Mouse (Mus musculus) megakaryocyte, embryonic 14.5 days (primary cell): ENCODE results near the gene Atf4. TPM values are rescaled to one million over a fixed set of nuclear protein-coding genes. Genes with fewer than 3 reads are reported as not detected.

Experiments used
- H3K27me3 ChIP-seq: replicated peaks from 2 replicates; pipeline ENCODE3; 2012; ENCODE audit warnings: inconsistent platforms
- H3K36me3 ChIP-seq: replicated peaks from 2 replicates; pipeline ENCODE3; 2012; ENCODE audit warnings: low read length, inconsistent platforms, mixed read lengths
- H3K4me1 ChIP-seq: 2 replicates; pipeline ENCODE4 v1.6.1; 2012; ENCODE audit warnings: inconsistent platforms
- H3K4me3 ChIP-seq: replicated peaks from 2 replicates; pipeline ENCODE3; 2012; ENCODE audit warnings: moderate library complexity, mild to moderate bottlenecking, inconsistent platforms
- H3K9me3 ChIP-seq: 2 replicates; pipeline ENCODE4 v1.6.1; 2012; ENCODE audit warnings: inconsistent platforms
- FLI1 ChIP-seq: IDR thresholded peaks from 2 replicates; pipeline ENCODE4 v1.6.1; 2012; ENCODE audit warnings: low read length, inconsistent platforms, mixed read lengths
- GATA1 ChIP-seq: IDR thresholded peaks from 3 replicates; pipeline ENCODE4 v1.6.1; 2012; ENCODE audit warnings: mixed read lengths, low read length, inconsistent platforms, borderline replicate concordance
- polyA plus RNA-seq: library from polyadenylated mRNA; stranded (reverse); fragments of >175 nt; gene quantifications from 2 replicates; pipeline ENCODE4 v1.2.3, GENCODE M21; 2012; ENCODE audit warnings: low replicate concordance; ENCODE audit not compliant: insufficient read depth

Atf4 gene
- polyA plus RNA-seq, 1 experiment: 483 TPM

DNA sequence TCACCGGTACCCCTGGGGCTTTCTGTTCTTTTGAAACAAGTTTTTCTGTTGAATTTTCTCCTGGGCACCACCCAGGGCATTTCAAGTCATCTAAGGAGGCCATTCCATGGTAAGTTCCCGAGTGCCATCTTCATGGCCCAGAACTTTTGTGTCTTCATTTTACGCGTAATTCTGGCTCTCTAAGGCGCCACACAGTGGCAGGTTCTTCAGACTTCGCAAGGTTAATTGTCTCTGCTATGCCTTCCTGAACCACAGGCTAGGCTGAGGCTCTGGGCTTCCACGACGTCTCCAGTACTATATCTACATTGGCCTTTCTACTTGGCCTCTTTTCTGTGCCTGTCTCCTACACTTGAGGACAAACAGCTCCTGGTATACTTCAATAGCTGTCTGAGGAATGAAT, 34.0 kb upstream of the Atf4 start:
- TF ChIP-seq GATA1 (no peak), FLI1 (no peak)
- no peaks in the 10 kb centered on the region for H3K36me3 ChIP-seq
- H3K4me1 ChIP-seq: peaks cover 42% of the 10 kb centered on the region
- no peak overlapping the region for H3K4me3 ChIP-seq
- no peaks in the 10 kb centered on the region for H3K9me3 ChIP-seq
- no peaks in the 10 kb centered on the region for H3K27me3 ChIP-seq

DNA sequence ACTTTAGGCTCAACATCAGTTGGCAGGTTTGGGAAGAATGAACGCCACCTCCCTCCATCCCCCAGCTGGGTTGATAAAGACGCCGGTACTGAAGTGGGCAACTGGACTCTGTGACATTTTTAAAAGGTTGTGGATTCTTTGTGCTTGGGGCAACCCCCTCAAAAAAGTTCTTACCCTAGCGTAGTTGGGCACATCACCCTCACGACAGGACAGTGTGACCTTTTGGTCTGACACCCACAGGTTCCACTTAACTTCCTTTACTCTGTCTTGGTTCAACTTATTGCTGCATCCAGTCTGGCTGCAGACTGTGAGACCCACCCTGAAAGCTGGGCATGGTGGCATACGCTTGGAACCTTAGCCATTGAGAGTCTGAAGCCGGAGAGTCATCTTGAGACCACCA, 31.2 kb upstream of the Atf4 start:
- Histone ChIP-seq H3K36me3 (no peaks in the 10 kb centered on the region), H3K4me1 (peaks cover 38% of the 10 kb centered on the region), H3K4me3 (no peak overlapping the region), H3K9me3 (no peaks in the 10 kb centered on the region), H3K27me3 (peaks cover 2% of the 10 kb centered on the region)
- TF ChIP-seq FLI1: no peak
- TF ChIP-seq GATA1: no peak

DNA sequence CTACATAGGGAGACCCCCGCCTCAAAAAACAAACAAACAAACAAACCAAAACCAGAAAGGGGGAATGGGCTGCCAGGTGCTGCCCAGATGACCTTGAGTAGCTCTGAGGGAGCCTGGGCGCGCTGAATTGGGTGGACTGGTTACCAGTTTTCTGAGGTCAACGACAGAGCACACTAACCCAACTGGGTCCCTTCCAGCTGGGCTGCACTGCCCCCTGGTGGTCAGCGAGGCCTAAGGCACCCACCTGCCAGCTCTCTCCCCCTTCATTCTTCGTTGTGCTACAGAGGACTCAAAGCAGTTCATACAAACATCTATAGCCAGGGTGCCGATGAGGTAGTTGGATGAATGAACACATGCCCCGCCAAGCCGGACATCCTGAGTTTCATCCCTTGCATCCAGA, 29.8 kb upstream of the Atf4 start:
- H3K36me3 ChIP-seq: no peaks in the 10 kb centered on the region
- H3K4me1 ChIP-seq: peaks cover 25% of the 10 kb centered on the region
- no peak for TF ChIP-seq FLI1
- TF ChIP-seq GATA1: no peak
- no peaks in the 10 kb centered on the region for H3K9me3 ChIP-seq
- H3K27me3 ChIP-seq: peaks cover 2% of the 10 kb centered on the region
- peak overlapping the region; percentile 80 for H3K4me3 ChIP-seq

DNA sequence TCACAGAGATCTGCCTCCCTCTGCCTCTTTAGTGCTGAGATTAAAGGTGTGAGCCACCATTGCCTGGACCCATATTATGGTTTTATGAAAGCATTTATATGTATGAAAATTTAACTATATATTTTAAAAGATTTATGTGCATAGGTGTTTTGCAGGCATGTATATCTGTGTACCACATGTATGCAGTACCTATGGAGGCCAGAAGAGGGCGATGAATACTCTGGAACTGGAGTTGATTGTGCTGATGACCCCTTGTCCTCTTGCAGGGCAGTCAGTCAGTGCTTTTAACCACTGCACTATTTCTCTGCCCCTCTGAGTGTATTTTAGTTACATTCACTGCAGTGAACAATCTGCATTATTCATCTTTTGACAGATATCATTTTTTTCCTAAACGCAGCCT, 29.2 kb upstream of the Atf4 start:
- peaks cover 2% of the 10 kb centered on the region for H3K27me3 ChIP-seq
- no peak for TF ChIP-seq FLI1
- TF ChIP-seq GATA1: no peak
- H3K4me3 ChIP-seq: no peak overlapping the region
- H3K4me1 ChIP-seq: peaks cover 22% of the 10 kb centered on the region
- H3K36me3 ChIP-seq: no peaks in the 10 kb centered on the region
- no peaks in the 10 kb centered on the region for H3K9me3 ChIP-seq

DNA sequence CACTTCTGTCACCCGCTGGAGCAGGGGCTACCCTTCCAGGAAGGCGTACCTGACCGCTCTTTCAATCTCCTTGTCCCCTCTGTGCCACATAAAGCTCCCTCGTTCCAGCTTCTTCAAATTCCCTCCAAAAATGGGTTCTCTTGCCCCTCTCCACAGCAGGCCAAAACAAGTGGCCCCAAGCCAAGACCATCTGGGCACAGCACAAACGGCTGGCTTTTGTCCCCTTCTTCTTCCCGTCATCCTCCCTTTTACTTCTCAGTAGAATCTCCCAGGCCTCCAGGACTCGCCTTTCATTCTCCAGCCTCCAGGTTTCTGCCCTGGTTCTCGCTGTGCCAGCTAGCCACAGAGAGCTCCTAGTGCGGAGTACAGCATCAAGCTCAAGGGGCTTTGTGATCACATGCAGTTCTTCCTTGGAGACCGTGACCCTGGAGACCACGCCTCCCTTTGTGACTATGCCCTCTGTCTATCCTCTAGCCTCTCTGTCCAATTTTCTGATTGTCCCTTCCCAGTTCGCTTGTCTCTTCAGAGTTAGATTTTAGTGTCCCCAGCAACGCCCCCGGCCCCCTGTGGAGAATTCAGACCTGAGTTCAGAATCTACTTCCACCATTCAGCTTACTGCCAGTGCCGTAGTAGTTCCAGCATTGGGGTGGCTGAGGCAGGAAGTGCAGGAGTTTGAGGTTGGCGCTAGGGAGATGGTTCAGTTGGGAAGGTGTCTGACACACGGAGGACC, 26.7 kb upstream of the Atf4 start:
- Histone ChIP-seq H3K9me3 (no peaks in the 10 kb centered on the region), H3K36me3 (no peaks in the 10 kb centered on the region), H3K4me1 (peaks cover 23% of the 10 kb centered on the region), H3K27me3 (peaks cover 2% of the 10 kb centered on the region), H3K4me3 (no peak overlapping the region)
- TF ChIP-seq FLI1 (no peak), GATA1 (no peak)

DNA sequence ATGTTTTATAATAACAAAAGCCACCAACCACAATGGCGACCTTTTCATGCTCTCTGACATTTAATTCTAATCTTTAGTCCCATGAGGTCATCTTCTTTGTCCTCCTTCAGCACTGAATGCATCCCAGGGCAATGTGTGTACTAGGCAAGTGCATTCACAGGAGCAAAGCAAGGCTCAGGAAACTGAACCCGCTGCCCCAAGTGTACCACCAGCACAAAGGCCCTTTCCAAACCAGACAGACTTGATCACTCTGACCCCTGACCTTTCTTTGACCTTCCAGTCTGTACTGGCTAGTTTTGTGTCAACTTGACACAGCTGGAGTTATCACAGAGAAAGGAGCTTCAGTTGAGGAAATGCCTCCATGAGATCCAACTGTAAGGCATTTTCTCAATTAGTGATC, 22.7 kb upstream of the Atf4 start:
- H3K9me3 ChIP-seq: no peaks in the 10 kb centered on the region
- H3K4me3 ChIP-seq: no peak overlapping the region
- TF ChIP-seq GATA1 (no peak), FLI1 (no peak)
- H3K4me1 ChIP-seq: peaks cover 40% of the 10 kb centered on the region
- peaks cover 2% of the 10 kb centered on the region for H3K27me3 ChIP-seq
- peaks cover 23% of the 10 kb centered on the region for H3K36me3 ChIP-seq

DNA sequence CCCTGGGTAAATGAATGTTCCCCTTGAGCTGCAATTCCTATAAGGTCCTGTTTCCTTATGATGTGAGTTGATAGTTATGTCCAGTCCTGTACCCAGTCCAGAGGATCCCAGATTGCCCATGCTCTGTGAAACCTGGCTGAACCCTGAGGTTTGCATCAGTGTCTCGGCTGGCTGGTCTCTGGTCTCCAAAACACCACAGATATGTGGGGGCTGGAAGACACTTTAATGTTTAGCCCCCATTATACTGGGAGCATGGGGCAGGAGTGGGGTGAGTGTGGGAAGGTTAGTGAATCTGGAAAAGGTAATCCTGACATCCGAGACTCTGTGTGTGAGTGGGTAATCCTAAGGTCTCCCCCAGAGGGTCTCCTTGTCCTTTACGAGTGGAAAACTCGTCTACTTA, 21.9 kb upstream of the Atf4 start:
- TF ChIP-seq FLI1: no peak
- no peak for TF ChIP-seq GATA1
- Histone ChIP-seq H3K36me3 (peaks cover 29% of the 10 kb centered on the region), H3K9me3 (no peaks in the 10 kb centered on the region), H3K4me1 (peaks cover 42% of the 10 kb centered on the region), H3K4me3 (peak overlapping the region; percentile 98), H3K27me3 (no peaks in the 10 kb centered on the region)

DNA sequence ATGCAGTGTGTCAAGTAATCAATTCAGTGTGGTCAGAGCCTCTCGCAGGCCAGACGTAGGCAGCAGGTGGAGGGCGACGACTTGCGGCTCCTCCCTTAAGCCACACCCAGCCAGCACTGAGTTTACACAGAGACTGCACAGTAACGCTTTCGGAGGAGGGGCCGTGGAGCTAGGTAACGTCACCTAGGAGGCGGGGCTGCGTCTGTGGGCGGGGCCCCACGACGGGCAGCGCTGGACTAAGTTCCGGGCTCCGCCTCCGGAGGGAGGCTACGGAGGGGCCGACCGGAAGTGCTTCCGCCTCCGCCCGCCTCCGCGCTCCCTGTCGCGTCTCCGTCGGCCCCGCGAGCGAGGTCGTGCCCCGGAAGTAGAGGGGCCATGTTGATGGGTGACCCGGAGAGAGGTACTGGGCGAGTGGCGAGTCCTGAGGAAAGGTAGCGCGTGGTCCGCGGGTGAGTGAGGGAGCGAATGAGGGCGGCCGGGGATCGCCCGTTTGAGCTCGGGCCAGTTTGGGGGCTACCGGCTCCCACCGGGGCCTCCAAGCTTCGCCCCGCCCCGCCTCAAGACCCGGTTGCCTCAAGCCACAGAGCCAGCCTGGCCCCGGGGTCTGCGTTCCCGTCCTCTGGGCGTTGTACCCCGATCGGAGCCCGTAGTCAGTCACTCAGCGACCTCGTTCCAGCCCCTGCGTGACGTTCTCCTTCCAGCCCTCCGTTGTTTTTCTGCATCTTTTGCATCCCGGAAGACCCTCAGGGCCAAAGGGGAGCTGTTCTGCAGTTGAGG, 21.1 kb upstream of the Atf4 start, which contains the start of gene Mief1:
Gene Mief1, plus strand, starts transcription at position 286 of the 777 bp plus-strand sequence.
- Histone ChIP-seq H3K4me1 (peaks cover 51% of the 10 kb centered on the region), H3K36me3 (peaks cover 38% of the 10 kb centered on the region), H3K9me3 (no peaks in the 10 kb centered on the region), H3K4me3 (peak within 1 kb of the TSS; percentile 98), H3K27me3 (no peaks in the 10 kb centered on the region)
- TF ChIP-seq GATA1 (no peak), FLI1 (peak; percentile 84)

DNA sequence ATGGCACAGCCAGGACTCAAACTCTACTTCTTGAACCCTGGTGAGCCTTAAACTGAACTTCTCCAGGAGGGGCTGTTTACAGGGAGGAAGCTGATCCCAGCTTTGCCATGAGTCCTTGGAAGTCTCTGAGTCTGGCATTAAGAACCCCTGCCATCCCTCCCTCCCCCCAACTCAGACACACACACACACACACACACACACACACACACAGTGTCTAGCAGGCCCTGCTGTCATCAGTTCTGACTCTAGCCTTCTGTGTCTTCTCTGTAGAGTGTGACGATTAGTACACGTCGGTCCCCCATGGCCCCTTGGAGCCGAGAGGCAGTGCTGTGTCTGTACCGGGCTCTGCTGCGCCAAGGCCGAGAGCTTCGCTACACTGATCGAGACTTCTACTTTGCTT, 19.4 kb upstream of the Atf4 start, which contains the start of gene AC140267.1:
Gene AC140267.1, plus strand, starts transcription at position 301 of the 400 bp plus-strand sequence.
- no peak for TF ChIP-seq FLI1
- TF ChIP-seq GATA1: no peak
- Histone ChIP-seq H3K9me3 (no peaks in the 10 kb centered on the region), H3K4me1 (peaks cover 60% of the 10 kb centered on the region), H3K27me3 (no peaks in the 10 kb centered on the region), H3K36me3 (peaks cover 47% of the 10 kb centered on the region), H3K4me3 (peak within 1 kb of the TSS; percentile 98)

DNA sequence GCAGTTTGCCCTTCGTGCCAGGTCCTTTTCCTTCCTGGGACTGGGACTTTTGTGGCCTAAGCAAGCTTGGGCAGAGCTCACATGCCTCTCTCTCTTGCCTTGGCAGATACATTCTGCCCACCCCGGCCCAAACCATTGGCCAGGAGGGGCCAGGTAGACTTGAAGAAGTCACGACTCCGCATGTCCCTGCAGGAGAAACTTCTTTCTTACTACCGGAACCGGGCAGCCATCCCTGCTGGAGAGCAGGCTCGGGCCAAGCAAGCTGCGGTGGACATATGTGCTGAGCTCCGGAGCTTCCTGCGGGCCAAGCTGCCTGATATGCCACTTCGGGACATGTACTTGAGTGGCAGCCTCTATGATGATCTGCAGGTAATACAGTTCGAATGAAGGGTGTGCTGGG, 6.8 kb upstream of the Atf4 start:
- TF ChIP-seq FLI1 (no peak), GATA1 (no peak)
- no peaks in the 10 kb centered on the region for H3K9me3 ChIP-seq
- H3K4me1 ChIP-seq: peaks cover 62% of the 10 kb centered on the region
- peaks cover 93% of the 10 kb centered on the region for H3K36me3 ChIP-seq
- H3K27me3 ChIP-seq: no peaks in the 10 kb centered on the region
- no peak overlapping the region for H3K4me3 ChIP-seq

DNA sequence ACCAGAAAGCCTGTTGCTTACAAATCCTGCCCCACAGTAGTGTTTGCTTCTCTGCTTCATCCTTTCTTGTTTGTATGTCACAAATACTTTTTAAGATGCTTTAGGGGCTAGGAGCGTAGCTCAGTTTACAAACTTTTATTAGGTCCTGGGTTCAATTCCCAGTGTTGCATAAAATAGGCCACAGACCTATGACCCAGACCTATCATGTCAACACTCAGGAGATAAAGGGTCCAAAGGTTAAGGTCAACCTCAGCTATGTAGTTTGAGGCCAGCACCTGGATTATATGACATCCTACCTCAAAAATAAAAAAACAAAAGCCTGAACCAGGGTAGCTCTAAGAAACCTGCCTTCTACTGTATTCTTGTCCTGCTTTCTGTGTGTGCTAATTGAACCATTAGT, 6.4 kb upstream of the Atf4 start:
- H3K9me3 ChIP-seq: no peaks in the 10 kb centered on the region

More for the DNA sequence above, 6.4 kb upstream of the Atf4 start:
- peaks cover 63% of the 10 kb centered on the region for H3K4me1 ChIP-seq
- no peak for TF ChIP-seq GATA1
- no peak for TF ChIP-seq FLI1
- no peaks in the 10 kb centered on the region for H3K27me3 ChIP-seq
- no peak overlapping the region for H3K4me3 ChIP-seq
- H3K36me3 ChIP-seq: peaks cover 93% of the 10 kb centered on the region
